Mouse (Mus musculus): ENCODE data around the gene D17H6S53E.

DNA sequence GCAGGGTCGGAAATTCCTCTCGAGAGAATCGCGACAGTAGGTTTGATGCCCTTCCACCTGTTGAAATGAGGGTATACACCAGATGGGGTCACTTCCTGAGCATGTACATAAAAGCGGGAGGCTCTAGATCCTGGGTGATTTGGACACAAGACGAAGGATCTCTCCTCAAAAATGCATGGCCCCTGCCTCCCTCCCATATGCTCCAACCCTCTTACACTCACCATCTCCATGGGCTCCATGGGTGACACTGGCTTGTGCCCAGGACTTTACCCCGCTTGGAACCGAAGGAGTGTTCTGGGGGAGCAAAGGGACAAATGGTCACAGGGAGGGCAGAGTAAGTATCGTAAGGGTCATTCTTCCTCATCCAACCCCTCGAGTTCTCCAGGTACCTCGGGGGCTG lies 35.2 kb downstream of the D17H6S53E start:
- TF ChIP-seq CTCF (IDR thresholded peaks at IDR 0.05; ENCODE audit: low read depth) (no peak), EP300 (IDR thresholded peaks at IDR 0.05; ENCODE audit: low read depth) (no peak)

Measured in heart, postnatal 0 days (tissue).